Mouse (Mus musculus): Measurements from ENCODE around the gene Spsb2. TPM values are rescaled to one million over a fixed set of nuclear protein-coding genes. Genes with fewer than 3 reads are reported as not detected.
A peak's percentile ranks its signal among the peaks of the same experiment; 100 is the strongest.

Gene Spsb2
- polyA plus RNA-seq, 1 experiment from 2014 or later = 8.0 TPM

- ATAC-seq (ENCODE audit: insufficient number of reproducible peaks, insufficient read depth, low FRiP score, low read depth) = no peak
- Histone ChIP-seq H3K27me3 (ENCODE audit: control insufficient read depth, insufficient read depth, low read length) (no peaks in the 10 kb centered on the region), H3K36me3 (ENCODE audit: control insufficient read depth, insufficient read depth, low read length) (no peaks in the 10 kb centered on the region), H3K4me2 (replicated peaks; ENCODE audit: low read depth, low read length) (peak overlapping the region; percentile 84; the same call in 1 of the 2 replicates), H3K27ac (ENCODE audit: low read length) (no peak overlapping the region), H3K9me3 (ENCODE audit: control insufficient read depth, low read depth, low read length) (no peaks in the 10 kb centered on the region), H3K4me1 (ENCODE audit: control insufficient read depth, insufficient read depth, low read length) (peaks cover 8% of the 10 kb centered on the region; the same call in 1 of the 2 replicates), H3K9ac (replicated peaks; ENCODE audit: low read depth, low read length) (0 out of 2 replicates have a peak overlapping the region, but pooled peaks have one; percentile 30), H3K4me3 (ENCODE audit: low read depth, low read length) (peak overlapping the region; percentile 48; the same call in 1 of the 2 replicates)
- 50% methylated on average over 7 of the region's 7 CpGs for WGBS
Measured at GRCm38 (mm10) chr6:124770013-124770412, 38.4 kb upstream of the Spsb2 start.

GRCm38 (mm10) chr6:124770511-124770910 lies 38.0 kb upstream of the Spsb2 start:
- Histone ChIP-seq H3K4me3 (ENCODE audit: low read depth, low read length) (no peak overlapping the region), H3K27me3 (ENCODE audit: control insufficient read depth, insufficient read depth, low read length) (no peaks in the 10 kb centered on the region), H3K9me3 (ENCODE audit: control insufficient read depth, low read depth, low read length) (no peaks in the 10 kb centered on the region), H3K4me2 (replicated peaks; ENCODE audit: low read depth, low read length) (no peak overlapping the region), H3K36me3 (ENCODE audit: control insufficient read depth, insufficient read depth, low read length) (no peaks in the 10 kb centered on the region), H3K27ac (ENCODE audit: low read length) (no peak overlapping the region), H3K9ac (replicated peaks; ENCODE audit: low read depth, low read length) (no peak overlapping the region), H3K4me1 (ENCODE audit: control insufficient read depth, insufficient read depth, low read length) (peaks cover 8% of the 10 kb centered on the region; the same call in 1 of the 2 replicates)
- WGBS = 84% methylated on average over 15 of the region's 15 CpGs
- ATAC-seq (ENCODE audit: insufficient number of reproducible peaks, insufficient read depth, low FRiP score, low read depth) = no peak

DNA sequence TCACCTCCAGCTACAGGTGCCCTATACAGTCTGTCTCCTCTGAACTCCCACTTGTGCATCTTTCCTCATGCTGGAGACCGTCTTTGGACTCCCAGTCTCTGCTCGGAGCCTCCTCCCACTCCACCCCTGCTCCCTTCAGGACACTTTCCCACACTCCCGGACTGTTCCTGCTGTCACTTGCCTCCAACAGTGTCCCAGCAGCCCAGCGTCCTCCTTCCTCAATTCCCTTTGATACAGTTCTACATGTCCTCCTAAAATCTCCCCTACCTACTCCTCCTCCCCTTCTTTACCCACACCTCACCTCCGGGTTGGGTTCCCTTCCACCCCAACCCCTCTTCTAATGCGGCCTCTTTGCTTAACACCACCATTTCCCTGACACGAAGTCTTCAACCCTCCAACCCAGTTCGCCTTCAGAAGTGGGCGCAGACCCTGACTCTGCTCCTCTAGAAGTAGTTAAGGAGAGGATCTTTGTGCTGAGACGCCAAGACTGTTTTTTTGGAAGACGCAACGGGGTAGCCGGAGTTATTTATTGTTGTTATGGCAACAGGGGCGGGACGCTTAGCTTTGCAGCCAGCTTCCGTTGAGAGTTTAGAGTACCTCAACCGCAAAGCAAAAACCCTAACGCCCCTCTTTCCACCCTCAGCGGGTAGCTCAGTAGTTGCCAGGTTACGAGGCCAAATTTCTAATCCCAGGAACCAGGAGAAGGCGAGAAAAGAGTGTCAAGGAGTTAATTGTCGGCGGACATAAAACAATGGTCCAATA lies 29.1 kb upstream of the Spsb2 start, which contains the start of gene Lrrc23:
Gene Lrrc23, minus strand, starts transcription at position 506 of the 762 bp plus-strand sequence.
- Histone ChIP-seq H3K9me3 (ENCODE audit: control insufficient read depth, low read depth, low read length) (no peaks in the 10 kb centered on the region), H3K27me3 (ENCODE audit: control insufficient read depth, insufficient read depth, low read length) (no peaks in the 10 kb centered on the region), H3K9ac (replicated peaks; ENCODE audit: low read depth, low read length) (no peak within 1 kb of the TSS), H3K4me1 (ENCODE audit: control insufficient read depth, insufficient read depth, low read length) (0 out of 2 replicates have a peak, but pooled peaks cover 3% of the 10 kb centered on the region), H3K4me3 (ENCODE audit: low read depth, low read length) (peak within 1 kb of the TSS; percentile 21), H3K27ac (ENCODE audit: low read length) (no peak within 1 kb of the TSS), H3K36me3 (ENCODE audit: control insufficient read depth, insufficient read depth, low read length) (no peaks in the 10 kb centered on the region), H3K4me2 (replicated peaks; ENCODE audit: low read depth, low read length) (peak within 1 kb of the TSS; percentile 50)
- WGBS = 3% methylated on average over 23 of the region's 23 CpGs
- ATAC-seq (ENCODE audit: insufficient number of reproducible peaks, insufficient read depth, low FRiP score, low read depth) = no peak; the same call in 1 of the 2 replicates

- WGBS = 8% methylated on average over 10 of the region's 10 CpGs
- no peak for ATAC-seq (ENCODE audit: insufficient number of reproducible peaks, insufficient read depth, low FRiP score, low read depth)
Measured at GRCm38 (mm10) chr6:124779984-124780416, 28.5 kb upstream of the Spsb2 start.

DNA sequence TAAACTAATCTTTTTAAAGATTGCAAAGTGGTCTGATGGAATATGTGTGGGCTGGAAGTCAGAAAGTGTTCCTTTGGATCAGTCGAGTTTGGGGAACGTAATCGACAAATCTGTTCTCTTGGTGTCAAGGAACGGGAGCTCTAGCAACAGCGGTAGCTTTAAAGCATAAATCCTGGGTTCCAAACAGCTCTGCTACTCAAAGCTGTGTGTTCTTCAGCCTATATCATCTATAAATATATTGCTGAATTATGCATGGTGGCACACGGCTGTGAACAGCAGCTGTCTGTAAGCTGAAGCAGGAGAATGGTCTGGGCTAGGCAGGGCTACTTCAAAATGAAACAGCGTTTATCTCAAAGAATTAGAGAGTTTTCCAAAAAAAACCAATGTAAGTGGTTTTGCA lies 27.5 kb upstream of the Spsb2 start:
- Histone ChIP-seq H3K4me1 (ENCODE audit: control insufficient read depth, insufficient read depth, low read length) (0 out of 2 replicates have a peak, but pooled peaks cover 3% of the 10 kb centered on the region), H3K4me3 (ENCODE audit: low read depth, low read length) (no peak overlapping the region), H3K27me3 (ENCODE audit: control insufficient read depth, insufficient read depth, low read length) (no peaks in the 10 kb centered on the region), H3K4me2 (replicated peaks; ENCODE audit: low read depth, low read length) (no peak overlapping the region), H3K9ac (replicated peaks; ENCODE audit: low read depth, low read length) (no peak overlapping the region), H3K9me3 (ENCODE audit: control insufficient read depth, low read depth, low read length) (no peaks in the 10 kb centered on the region), H3K36me3 (ENCODE audit: control insufficient read depth, insufficient read depth, low read length) (no peaks in the 10 kb centered on the region), H3K27ac (ENCODE audit: low read length) (no peak overlapping the region)
- ATAC-seq (ENCODE audit: insufficient number of reproducible peaks, insufficient read depth, low FRiP score, low read depth) = no peak
- 85% methylated on average over 7 of the region's 7 CpGs for WGBS

More at GRCm38 (mm10) chr6:124779984-124780416, 28.5 kb upstream of the Spsb2 start:
- peak overlapping the region; percentile 50 for H3K4me2 ChIP-seq (replicated peaks; ENCODE audit: low read depth, low read length)
- no peaks in the 10 kb centered on the region for H3K9me3 ChIP-seq (ENCODE audit: control insufficient read depth, low read depth, low read length)
- no peak overlapping the region for H3K27ac ChIP-seq (ENCODE audit: low read length)
- H3K4me1 ChIP-seq (ENCODE audit: control insufficient read depth, insufficient read depth, low read length) = 0 out of 2 replicates have a peak, but pooled peaks cover 3% of the 10 kb centered on the region
- H3K36me3 ChIP-seq (ENCODE audit: control insufficient read depth, insufficient read depth, low read length) = no peaks in the 10 kb centered on the region
- H3K27me3 ChIP-seq (ENCODE audit: control insufficient read depth, insufficient read depth, low read length) = no peaks in the 10 kb centered on the region
- no peak overlapping the region for H3K9ac ChIP-seq (replicated peaks; ENCODE audit: low read depth, low read length)
- H3K4me3 ChIP-seq (ENCODE audit: low read depth, low read length) = peak overlapping the region; percentile 21

DNA sequence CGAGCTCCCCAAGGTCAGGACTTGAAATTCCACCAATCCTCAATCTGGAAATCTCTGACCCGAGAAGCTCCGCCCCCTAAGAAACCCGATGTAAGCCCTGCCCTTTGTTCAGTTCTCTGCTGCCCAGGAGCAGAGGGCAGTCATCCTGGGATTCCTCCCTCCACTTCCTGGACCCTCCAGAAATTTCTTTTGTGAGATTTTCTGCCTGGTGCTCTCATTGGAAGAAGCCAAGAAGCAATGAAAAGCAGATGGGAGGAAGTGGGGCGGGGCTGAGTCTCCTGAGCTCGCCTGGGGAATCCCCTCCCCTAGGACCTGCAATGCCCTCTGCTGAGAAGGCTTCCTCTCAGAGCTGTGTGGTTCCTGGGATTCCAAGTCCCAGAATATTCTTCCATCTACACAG lies 26.0 kb upstream of the Spsb2 start:
- Histone ChIP-seq H3K4me1 (ENCODE audit: control insufficient read depth, insufficient read depth, low read length) (0 out of 2 replicates have a peak, but pooled peaks cover 3% of the 10 kb centered on the region), H3K9ac (replicated peaks; ENCODE audit: low read depth, low read length) (no peak overlapping the region), H3K9me3 (ENCODE audit: control insufficient read depth, low read depth, low read length) (no peaks in the 10 kb centered on the region), H3K4me3 (ENCODE audit: low read depth, low read length) (peak overlapping the region; percentile 5; the same call in 1 of the 2 replicates), H3K27me3 (ENCODE audit: control insufficient read depth, insufficient read depth, low read length) (no peaks in the 10 kb centered on the region), H3K4me2 (replicated peaks; ENCODE audit: low read depth, low read length) (peak overlapping the region; percentile 25), H3K36me3 (ENCODE audit: control insufficient read depth, insufficient read depth, low read length) (no peaks in the 10 kb centered on the region), H3K27ac (ENCODE audit: low read length) (no peak overlapping the region)
- 22% methylated on average over 6 of the region's 6 CpGs for WGBS
- ATAC-seq (ENCODE audit: insufficient number of reproducible peaks, insufficient read depth, low FRiP score, low read depth) = peak; percentile 28; the same call in 1 of the 2 replicates

GRCm38 (mm10) chr6:124786756-124787420 lies 21.6 kb upstream of the Spsb2 start:
- WGBS = 55% methylated on average over 8 of the region's 8 CpGs
- no peak overlapping the region for H3K27ac ChIP-seq (ENCODE audit: low read length)
- no peak for ATAC-seq (ENCODE audit: insufficient number of reproducible peaks, insufficient read depth, low FRiP score, low read depth)

GRCm38 (mm10) chr6:124787722-124788121 lies 20.7 kb upstream of the Spsb2 start:
- H3K4me1 ChIP-seq (ENCODE audit: control insufficient read depth, insufficient read depth, low read length) = no peaks in the 10 kb centered on the region
- H3K9me3 ChIP-seq (ENCODE audit: control insufficient read depth, low read depth, low read length) = no peaks in the 10 kb centered on the region
- H3K27me3 ChIP-seq (ENCODE audit: control insufficient read depth, insufficient read depth, low read length) = no peaks in the 10 kb centered on the region
- no peaks in the 10 kb centered on the region for H3K36me3 ChIP-seq (ENCODE audit: control insufficient read depth, insufficient read depth, low read length)
- WGBS = 62% methylated on average over 10 of the region's 10 CpGs
- H3K4me3 ChIP-seq (ENCODE audit: low read depth, low read length) = no peak overlapping the region
- H3K27ac ChIP-seq (ENCODE audit: low read length) = no peak overlapping the region
- H3K9ac ChIP-seq (replicated peaks; ENCODE audit: low read depth, low read length) = no peak overlapping the region
- no peak for ATAC-seq (ENCODE audit: insufficient number of reproducible peaks, insufficient read depth, low FRiP score, low read depth)
- H3K4me2 ChIP-seq (replicated peaks; ENCODE audit: low read depth, low read length) = no peak overlapping the region

More at GRCm38 (mm10) chr6:124786756-124787420, 21.6 kb upstream of the Spsb2 start:
- Histone ChIP-seq H3K27me3 (ENCODE audit: control insufficient read depth, insufficient read depth, low read length) (no peaks in the 10 kb centered on the region), H3K4me1 (ENCODE audit: control insufficient read depth, insufficient read depth, low read length) (0 out of 2 replicates have a peak, but pooled peaks cover 3% of the 10 kb centered on the region), H3K4me2 (replicated peaks; ENCODE audit: low read depth, low read length) (no peak overlapping the region), H3K9me3 (ENCODE audit: control insufficient read depth, low read depth, low read length) (no peaks in the 10 kb centered on the region), H3K36me3 (ENCODE audit: control insufficient read depth, insufficient read depth, low read length) (no peaks in the 10 kb centered on the region), H3K4me3 (ENCODE audit: low read depth, low read length) (no peak overlapping the region), H3K9ac (replicated peaks; ENCODE audit: low read depth, low read length) (no peak overlapping the region)

All from stomach, embryonic 14.5 days (tissue).